Comparison of ENCODE assay signal across 11 mouse cellular contexts in the genomic region with DNA sequence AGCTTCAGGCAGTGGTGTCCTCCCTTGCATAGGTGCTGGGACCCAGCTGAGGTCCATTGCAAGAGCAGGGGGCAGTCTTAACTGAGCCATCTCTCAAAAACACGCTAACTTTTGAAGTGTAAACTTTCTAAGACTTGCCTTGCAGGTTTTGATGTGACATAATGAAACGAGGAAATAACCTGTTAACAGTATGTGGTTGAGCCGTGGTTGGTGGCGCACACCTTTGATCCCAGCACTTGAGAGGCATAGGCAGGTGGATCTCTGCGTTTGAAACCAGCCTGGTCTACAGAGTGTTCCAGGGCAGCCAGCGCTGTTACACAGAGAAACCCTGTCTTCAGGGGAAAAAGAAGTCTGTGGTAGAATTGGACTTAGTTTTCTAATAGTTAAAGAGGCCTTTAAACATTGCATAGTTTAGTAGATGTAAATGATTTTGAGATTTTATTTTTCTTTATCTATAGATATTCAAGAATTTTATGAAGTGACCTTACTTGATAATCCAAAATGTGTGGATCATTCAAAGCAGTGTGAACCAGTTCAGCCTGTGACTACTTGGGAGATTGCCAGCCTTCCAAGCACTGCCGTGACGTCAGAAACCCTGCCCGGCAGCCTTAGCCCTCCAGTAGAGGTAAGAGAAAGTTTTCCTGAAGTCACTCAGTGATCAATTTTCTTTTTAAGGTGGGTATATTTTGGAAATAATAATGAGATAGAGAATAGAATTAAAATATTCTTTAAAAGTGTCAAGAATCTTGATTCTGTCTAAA. TPM values are rescaled to one million over a fixed set of nuclear protein-coding genes. Genes with fewer than 3 reads are reported as not detected.
DNase-seq lines count a peak whose midpoint lies in the region; ATAC-seq and TF ChIP-seq lines count a peak whose summit lies in the region.
"Had no signal": no experiment of that assay in that cellular context is flagged by ENCODE, and none has a peak within 500 bp of the region (broad histone marks: within the 10 kb centered on the region; RNA-seq: fewer than 3 reads in every experiment).

No protein-coding gene starts in this region.

- 0 out of 2 replicates have a peak, but pooled peaks cover 5% of the 10 kb centered on the region for H3K36me3 ChIP-seq in heart, postnatal 0 days (replicated peaks; ENCODE audit: control insufficient read depth, insufficient read depth, low read length)
- no peaks in the 10 kb centered on the region for H3K36me3 ChIP-seq in lung, postnatal 0 days (ENCODE audit: insufficient read depth, low read length)
- no peaks in the 10 kb centered on the region for H3K36me3 ChIP-seq in midbrain, embryonic 11.5 days (ENCODE audit: control insufficient read depth, insufficient read depth, low read length)

- TF ChIP-seq CTCF in heart, postnatal 0 days (IDR thresholded peaks at IDR 0.05; ENCODE audit: low read depth) = no peak
- no peak for TF ChIP-seq CTCF in lung, postnatal 0 days (IDR thresholded peaks at IDR 0.05)

- intact Hi-C loops in heart, postnatal 25 days (cut with DNase I) = no loop called here

- no peak overlapping the region for H3K4me3 ChIP-seq in heart, postnatal 0 days (ENCODE audit: low read depth, low read length)
- H3K4me3 ChIP-seq in lung, postnatal 0 days (ENCODE audit: low read depth, low read length) = no peak overlapping the region
- no peak overlapping the region for H3K4me3 ChIP-seq in midbrain, embryonic 11.5 days (ENCODE audit: low read depth, low read length)
- H3K4me3 ChIP-seq: embryonic facial prominence, embryonic 15.5 days; heart, embryonic 13.5 days; lung, embryonic 15.5 days had no signal

- H3K9me3 ChIP-seq in heart, postnatal 0 days (replicated peaks; ENCODE audit: control insufficient read depth, low read length) = no peaks in the 10 kb centered on the region
- H3K9me3 ChIP-seq in lung, postnatal 0 days (ENCODE audit: low read length) = no peaks in the 10 kb centered on the region
- no peaks in the 10 kb centered on the region for H3K9me3 ChIP-seq in midbrain, embryonic 11.5 days (ENCODE audit: control insufficient read depth, low read length)
- H3K9me3 ChIP-seq: embryonic facial prominence, embryonic 15.5 days; heart, embryonic 13.5 days; lung, embryonic 15.5 days had no signal

- WGBS in heart, postnatal 0 days = 57% methylated on average over 9 of the region's 9 CpGs
- WGBS in lung, postnatal 0 days = 50% methylated on average over 9 of the region's 9 CpGs
- 93% methylated on average over 9 of the region's 9 CpGs for WGBS in midbrain, embryonic 11.5 days

- peak; percentile 58 for DNase-seq in heart, postnatal 0 days (ENCODE audit: low spot score)
- no peak for DNase-seq in heart, postnatal 25 days (ENCODE audit: low spot score)
- peak; percentile 61 for DNase-seq in CD4-positive helper T cell, adult 2 months (ENCODE audit: low read depth, low spot score)
- DNase-seq in adrenal gland, postnatal 14 days = peak; percentile 44
- peak; percentile 46 for DNase-seq in lung, postnatal 0 days (ENCODE audit: low spot score)
- no peak for DNase-seq in midbrain, embryonic 11.5 days (ENCODE audit: low spot score, missing footprints)
- DNase-seq in spleen, postnatal 36 days (ENCODE audit: low spot score in 2 of 2) = no peak
- DNase-seq: cerebellum, adult 8-10 months had no signal

- no peak overlapping the region for H3K4me2 ChIP-seq in heart, postnatal 0 days (ENCODE audit: low read depth, low read length)
- no peak overlapping the region for H3K4me2 ChIP-seq in lung, postnatal 0 days (replicated peaks; ENCODE audit: low read depth, low read length)
- H3K4me2 ChIP-seq in midbrain, embryonic 11.5 days = no peak overlapping the region
- H3K4me2 ChIP-seq: embryonic facial prominence, embryonic 15.5 days; heart, embryonic 13.5 days; lung, embryonic 15.5 days had no signal

- H3K4me1 ChIP-seq in heart, postnatal 0 days (ENCODE audit: control insufficient read depth, insufficient read depth) = no peaks in the 10 kb centered on the region
- no peaks in the 10 kb centered on the region for H3K4me1 ChIP-seq in lung, postnatal 0 days (ENCODE audit: insufficient read depth, low read depth, low read length)
- H3K4me1 ChIP-seq in midbrain, embryonic 11.5 days (ENCODE audit: control insufficient read depth, insufficient read depth, low read length) = no peaks in the 10 kb centered on the region
- H3K4me1 ChIP-seq: lung, embryonic 15.5 days had no signal

- no peaks in the 10 kb centered on the region for H3K27me3 ChIP-seq in heart, postnatal 0 days (ENCODE audit: control insufficient read depth, insufficient read depth, low read length)
- H3K27me3 ChIP-seq in lung, postnatal 0 days (replicated peaks; ENCODE audit: insufficient read depth, low read length) = no peaks in the 10 kb centered on the region
- H3K27me3 ChIP-seq in midbrain, embryonic 11.5 days (ENCODE audit: control insufficient read depth, insufficient read depth, low read length) = no peaks in the 10 kb centered on the region
- H3K27me3 ChIP-seq: embryonic facial prominence, embryonic 15.5 days; heart, embryonic 13.5 days; lung, embryonic 15.5 days had no signal

- no peak for TF ChIP-seq EP300 in heart, postnatal 0 days (IDR thresholded peaks at IDR 0.05; ENCODE audit: low read depth)
- no peak for TF ChIP-seq EP300 in lung, postnatal 0 days (IDR thresholded peaks at IDR 0.05)

- no peak overlapping the region for H3K9ac ChIP-seq in heart, postnatal 0 days (replicated peaks; ENCODE audit: low read depth, low read length)
- no peak overlapping the region for H3K9ac ChIP-seq in lung, postnatal 0 days (replicated peaks; ENCODE audit: low read depth)
- H3K9ac ChIP-seq in midbrain, embryonic 11.5 days (ENCODE audit: low read length) = no peak overlapping the region
- H3K9ac ChIP-seq: embryonic facial prominence, embryonic 15.5 days; heart, embryonic 13.5 days; lung, embryonic 15.5 days had no signal

- no peak overlapping the region for H3K27ac ChIP-seq in heart, postnatal 0 days (ENCODE audit: low read depth)
- no peak overlapping the region for H3K27ac ChIP-seq in lung, postnatal 0 days (ENCODE audit: low read length)
- H3K27ac ChIP-seq in midbrain, embryonic 11.5 days (ENCODE audit: low read depth, low read length) = no peak overlapping the region
- H3K27ac ChIP-seq: embryonic facial prominence, embryonic 15.5 days; heart, embryonic 13.5 days; lung, embryonic 15.5 days had no signal

- no peak; the same call in 1 of the 2 replicates for ATAC-seq in heart, postnatal 0 days (ENCODE audit: insufficient read depth, low read depth)
- peak; percentile 14; the same call in 1 of the 2 replicates for ATAC-seq in lung, postnatal 0 days
- ATAC-seq in midbrain, embryonic 11.5 days (ENCODE audit: low FRiP score) = no peak

RNA-seq across cellular contexts. Expression of gene Dlg1, which starts 20.6 kb away (rescaled TPM):
- total RNA-seq in heart, postnatal 0 days (2014; rRNA removed; ENCODE audit: low replicate concordance) = 17.9 and 30.6 TPM in 2 replicates
- 7.5 and 8.2 TPM in 2 replicates for polyA plus RNA-seq in heart, postnatal 0 days (2015; fragmentation: Nextera tagmentation; extraction: Ambion mirVana)
- total RNA-seq in heart, postnatal 25 days (2021) = 10 to 100 TPM; 41.7 to 41.8 TPM
- 94.7 and 96.5 TPM in 2 replicates for total RNA-seq in adrenal gland, postnatal 14 days (2021)
- polyA plus RNA-seq in lung, postnatal 0 days (2015; fragmentation: Nextera tagmentation; extraction: Ambion mirVana) = 12.7 and 19.3 TPM in 2 replicates
- polyA plus RNA-seq in midbrain, embryonic 11.5 days (2014; fragmentation: Nextera tagmentation; extraction: Ambion mirVana) = 19.3 and 21.0 TPM in 2 replicates

Comparison
In these comparisons a context has a peak if more than half of its experiments do, and no peak if none do; other contexts are left out.
1. DNase-seq: peak in heart, postnatal 0 days (single experiment), CD4-positive helper T cell, adult 2 months (single experiment), adrenal gland, postnatal 14 days (single experiment) and lung, postnatal 0 days (single experiment); none in heart, postnatal 25 days (single experiment), midbrain, embryonic 11.5 days (single experiment) and spleen, postnatal 36 days (0 of 2).